Mouse (Mus musculus) CH12.LX (cell line): ENCODE data around the gene Rap1gap. TPM values are rescaled to one million over a fixed set of nuclear protein-coding genes. Genes with fewer than 3 reads are reported as not detected.

Source experiments
- DNase-seq: peaks from one replicate; pipeline ENCODE4 v3.0.0-alpha.2; 2013; ENCODE audit errors: extremely low read depth
- H3K27ac ChIP-seq: 2 replicates; pipeline ENCODE4 v1.5.1; 2012; ENCODE audit warnings: low read depth, mild to moderate bottlenecking, control low read depth, moderate library complexity; ENCODE audit not compliant: insufficient read depth
- H3K27me3 ChIP-seq: replicated peaks from 2 replicates; pipeline ENCODE3; 2012; ENCODE audit warnings: inconsistent platforms
- H3K36me3 ChIP-seq, 2 experiments: replicated peaks in 1 of 2; 2 replicates each; pipeline versions ENCODE3 to v1.6.1; 2012; ENCODE audit warnings: inconsistent platforms in 1 of 2, low read length in 1 of 2, mild to moderate bottlenecking in 1 of 2, mixed read lengths in 1 of 2, moderate library complexity in 1 of 2; ENCODE audit not compliant: control insufficient read depth in 1 of 2, insufficient read depth in 1 of 2
- H3K4me1 ChIP-seq, 2 experiments: 2 replicates each; pipeline ENCODE4 v1.6.1; 2012; ENCODE audit warnings: inconsistent platforms in 1 of 2, moderate library complexity in 1 of 2; ENCODE audit not compliant: insufficient read depth in 2 of 2, control insufficient read depth in 1 of 2
- H3K4me2 ChIP-seq: 2 replicates; pipeline ENCODE4 v1.6.1; 2012; ENCODE audit warnings: low read depth, mild to moderate bottlenecking, control low read depth; ENCODE audit not compliant: poor library complexity, insufficient read depth, severe bottlenecking
- H3K4me3 ChIP-seq, 3 experiments: fragments of 150-350 bp in 1 of 3; sonication (generic) in 1 of 3; replicated peaks in 1 of 3; 2 replicates each; pipeline versions ENCODE3 to v1.5.1; 2011 to 2012; ENCODE audit warnings: low read depth in 2 of 3, low read length in 2 of 3, mild to moderate bottlenecking in 2 of 3, moderate library complexity in 2 of 3, control low read depth in 1 of 3, improper control_type of control experiment in 1 of 3, inconsistent platforms in 1 of 3, mixed read lengths in 1 of 3; ENCODE audit not compliant: poor library complexity in 1 of 3
- H3K79me2 ChIP-seq: replicated peaks from 2 replicates; pipeline ENCODE4 v1.6.1; 2012; ENCODE audit warnings: mild to moderate bottlenecking, moderate library complexity; ENCODE audit not compliant: control insufficient read depth, poor library complexity, insufficient read depth, severe bottlenecking; ENCODE audit errors: extremely low read depth
- H3K9ac ChIP-seq: 2 replicates; pipeline ENCODE4 v1.6.1; 2012; ENCODE audit warnings: low read depth, mild to moderate bottlenecking, control low read depth, moderate library complexity; ENCODE audit not compliant: insufficient read depth
- H3K9me3 ChIP-seq: replicated peaks from 2 replicates; pipeline ENCODE3; 2012; ENCODE audit warnings: low read length, inconsistent platforms, mixed read lengths
- CHD2 ChIP-seq: IDR thresholded peaks from 2 replicates; pipeline ENCODE4 v1.6.1; 2011; ENCODE audit warnings: low read length, improper control_type of control experiment
- CTCF ChIP-seq, 2 experiments: IDR thresholded peaks in 1 of 2; conservative IDR thresholded peaks in 1 of 2; 2 replicates each; pipeline ENCODE4 v1.5.1; 2011 to 2012; ENCODE audit warnings: low read depth in 2 of 2, low read length in 2 of 2, improper control_type of control experiment in 1 of 2, inconsistent platforms in 1 of 2, mild to moderate bottlenecking in 1 of 2, moderate library complexity in 1 of 2
- E2F4 ChIP-seq: IDR thresholded peaks from 2 replicates; pipeline ENCODE4 v1.6.1; 2011; ENCODE audit warnings: low read depth, low read length, improper control_type of control experiment; ENCODE audit not compliant: insufficient replicate concordance
- JUND ChIP-seq: conservative IDR thresholded peaks from 2 replicates; pipeline ENCODE4 v1.6.1; 2011; ENCODE audit warnings: low read depth, low read length, improper control_type of control experiment
- MEF2A ChIP-seq: IDR thresholded peaks from 2 replicates; pipeline ENCODE4 v1.6.1; 2014; ENCODE audit warnings: low read depth, mild to moderate bottlenecking, inconsistent platforms, low read length, improper control_type of control experiment, borderline replicate concordance
- NRF1 ChIP-seq: IDR thresholded peaks from 2 replicates; pipeline ENCODE4 v1.6.1; 2014; ENCODE audit warnings: low read depth, mild to moderate bottlenecking, inconsistent platforms, low read length, improper control_type of control experiment, moderate library complexity
- PAX5 ChIP-seq: IDR thresholded peaks from 2 replicates; pipeline ENCODE4 v1.6.1; 2012; ENCODE audit warnings: low read length, inconsistent platforms, mixed read lengths
- RAD21 ChIP-seq: IDR thresholded peaks from 2 replicates; pipeline ENCODE4 v1.6.1; 2011; ENCODE audit warnings: low read depth, mild to moderate bottlenecking, low read length, improper control_type of control experiment, moderate library complexity
- SMC3 ChIP-seq: IDR thresholded peaks from 2 replicates; pipeline ENCODE4 v1.6.1; 2011; ENCODE audit warnings: low read depth, low read length, improper control_type of control experiment
- UBTF ChIP-seq: IDR thresholded peaks from 2 replicates; pipeline ENCODE4 v1.6.1; 2012; ENCODE audit warnings: low read depth, mild to moderate bottlenecking, inconsistent platforms, low read length, improper control_type of control experiment, moderate library complexity
- ZC3H11A ChIP-seq: IDR thresholded peaks from 2 replicates; pipeline ENCODE4 v1.6.1; 2012; ENCODE audit warnings: low read depth, mild to moderate bottlenecking, inconsistent platforms, low read length, improper control_type of control experiment
- dilution Hi-C: fragments of 300-500 bp; cut with MboI; formaldehyde crosslinking; loops from 2 replicates; pipeline ENCODE4 v1.14.3; 2020; ENCODE audit warnings: low sequenced_read_pairs; ENCODE audit not compliant: extremely low pct_unique_long_range_greater_than_20kb, extremely low pct_ligation_motif_present
- in situ Hi-C: fragments of 300-500 bp; cut with MboI; formaldehyde crosslinking; loops from 3 replicates; pipeline ENCODE4 v1.14.3; 2019; ENCODE audit warnings: low sequenced_read_pairs, low pct_ligation_motif_present, low pct_unique_long_range_greater_than_20kb, mixed read lengths
- polyA plus RNA-seq: library from polyadenylated mRNA; unstranded; fragments of >175 nt; gene quantifications from 2 replicates; pipeline ENCODE4 v1.2.1, GENCODE M21; 2012; ENCODE audit warnings: low read depth; ENCODE audit not compliant: insufficient read length
- total RNA-seq, 2 experiments: library from RNA; depleted of rRNA; stranded (reverse); fragments of 300-350 nt in 1 of 2; fragments of >200 nt in 1 of 2; gene quantifications; 2 replicates each; pipeline ENCODE4 v1.2.3; 2012 to 2014

Rap1gap gene
- total and polyA plus RNA-seq, 3 experiments, result 3.0 to 11.1 (median 5.8) TPM

DNA sequence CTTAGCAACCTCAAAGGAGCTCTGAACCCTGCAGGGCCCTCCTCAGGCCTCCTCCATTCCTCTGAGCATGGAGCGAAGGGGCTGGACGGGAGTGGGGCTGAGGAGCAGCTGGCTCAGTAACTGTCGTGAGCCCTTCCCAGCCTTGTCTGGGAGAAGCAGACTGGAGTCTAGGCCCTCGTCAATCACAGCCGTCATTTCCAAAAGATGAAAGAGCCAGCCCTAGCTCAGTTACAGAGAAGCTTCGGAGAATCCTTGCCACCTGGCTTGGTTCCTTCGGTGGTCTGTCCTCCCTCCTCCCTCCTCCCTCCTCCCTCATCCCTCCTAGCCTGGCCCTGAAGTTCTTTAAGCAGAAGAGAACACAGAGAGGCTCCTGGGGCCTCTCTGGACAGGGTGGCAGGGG lies 16.2 kb downstream of the Rap1gap start:
- peaks cover 89% of the 10 kb centered on the region for H3K27me3 ChIP-seq
- in situ Hi-C loops, result loop anchor here (5.0 kb wide), 1 partner anchor 37 kb away; no protein-coding TSS in a partner anchor
- H3K4me2 ChIP-seq, result no peak overlapping the region
- no peaks in the 10 kb centered on the region for H3K79me2 ChIP-seq
- no peak overlapping the region for H3K27ac ChIP-seq
- H3K4me1 ChIP-seq, result peaks cover 0 to 6% of the 10 kb centered on the region in 2 experiments; a peak in 2 of 4 replicates
- no peak for TF ChIP-seq MEF2A
- no peak for TF ChIP-seq CHD2
- no peak for TF ChIP-seq JUND
- no peak for TF ChIP-seq ZC3H11A
- no peak for TF ChIP-seq NRF1
- TF ChIP-seq UBTF, result no peak
- H3K36me3 ChIP-seq, result no peaks in the 10 kb centered on the region
- dilution Hi-C loops, result no loop called here
- H3K9me3 ChIP-seq, result no peaks in the 10 kb centered on the region
- DNase-seq, result no peak
- H3K9ac ChIP-seq, result no peak overlapping the region
- H3K4me3 ChIP-seq, result no peak overlapping the region

DNA sequence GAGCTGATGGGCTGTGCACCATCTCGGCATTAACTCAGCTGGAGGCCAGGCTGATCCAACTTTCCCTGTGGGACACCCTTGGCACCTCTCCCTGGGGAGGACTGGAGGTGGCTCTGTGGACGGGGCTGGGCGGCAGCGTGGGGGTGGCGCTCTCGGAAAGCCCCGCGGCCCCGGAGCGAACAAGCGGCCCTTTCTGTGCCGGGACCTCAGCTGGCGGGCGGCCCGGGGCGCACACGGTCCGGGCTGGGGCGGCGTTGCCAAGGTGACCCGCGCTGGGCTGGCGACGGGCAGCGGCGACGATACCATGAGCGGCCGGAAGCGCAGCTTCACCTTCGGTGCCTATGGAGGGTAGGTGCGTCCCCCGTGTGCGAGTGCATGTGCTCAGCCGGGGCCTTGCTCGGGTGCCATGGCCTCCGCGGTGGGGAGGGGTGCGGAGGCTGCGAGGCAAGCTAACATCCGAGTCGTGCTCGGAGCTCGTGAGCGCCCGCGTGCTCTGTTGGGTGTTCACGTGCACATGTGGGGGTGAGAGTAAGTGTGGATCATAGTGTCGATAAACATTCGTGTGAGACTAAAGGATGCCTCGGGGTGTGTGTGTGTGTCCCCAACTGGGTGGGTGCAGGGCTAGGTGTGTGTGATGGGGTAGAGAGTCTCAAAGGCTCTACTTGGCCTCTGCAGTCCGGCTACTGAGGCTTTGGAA lies 17.0 kb downstream of the Rap1gap start:
- H3K4me2 ChIP-seq, result no peak overlapping the region

DNA sequence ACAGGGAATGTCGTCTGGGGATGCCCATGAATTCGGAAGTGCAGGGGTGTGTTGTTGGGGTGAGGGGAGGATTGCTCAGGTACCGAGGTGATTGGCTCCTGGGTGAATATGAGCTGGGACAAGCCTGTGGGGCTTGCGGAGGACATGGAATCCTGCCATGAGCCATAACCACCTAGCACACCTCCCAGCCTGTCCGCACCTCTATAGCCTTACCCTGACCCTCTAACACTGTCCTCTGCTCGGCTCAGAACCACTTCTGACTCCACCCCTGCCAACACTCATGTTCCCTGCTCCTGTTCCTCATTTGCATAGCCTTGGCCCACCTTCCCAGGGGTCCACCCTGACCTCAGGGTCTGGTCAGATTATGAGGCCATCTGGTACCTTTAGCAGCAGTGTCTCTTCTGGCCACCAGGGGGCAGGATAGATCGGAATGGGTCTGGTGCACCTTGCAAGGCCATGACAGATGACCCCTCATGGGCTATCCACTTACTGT lies 18.5 kb downstream of the Rap1gap start:
- peak; percentile 22 for DNase-seq
- H3K36me3 ChIP-seq, result no peaks in the 10 kb centered on the region
- no peaks in the 10 kb centered on the region for H3K9me3 ChIP-seq
- no peak overlapping the region for H3K4me3 ChIP-seq
- in situ Hi-C loops, result loop anchor here (5.0 kb wide), 1 partner anchor 34 kb away; no protein-coding TSS in a partner anchor
- H3K27me3 ChIP-seq, result peaks cover 92% of the 10 kb centered on the region
- no peak overlapping the region for H3K9ac ChIP-seq
- H3K79me2 ChIP-seq, result no peaks in the 10 kb centered on the region
- dilution Hi-C loops, result no loop called here
- TF ChIP-seq SMC3 (peak; percentile 86), CTCF (conservative IDR thresholded peaks at IDR 0.05 in 1 of 2, IDR thresholded peaks at IDR 0.05 in 1 of 2; ENCODE audit: low read depth in 2 of 2, low read length in 2 of 2) (peak; percentile 84 to 88), RAD21 (peak; percentile 59), PAX5 (no peak)
- H3K4me1 ChIP-seq, result peaks cover 0 to 6% of the 10 kb centered on the region in 2 experiments; a peak in 2 of 4 replicates
- H3K27ac ChIP-seq, result no peak overlapping the region
- H3K4me2 ChIP-seq, result no peak overlapping the region

More for the DNA sequence above, 17.0 kb downstream of the Rap1gap start:
- Histone ChIP-seq H3K9ac (no peak overlapping the region), H3K9me3 (no peaks in the 10 kb centered on the region), H3K27ac (no peak overlapping the region), H3K79me2 (no peaks in the 10 kb centered on the region), H3K4me1 (peaks cover 0 to 6% of the 10 kb centered on the region in 2 experiments; a peak in 2 of 4 replicates), H3K36me3 (no peaks in the 10 kb centered on the region), H3K27me3 (peaks cover 93% of the 10 kb centered on the region), H3K4me3 (no peak overlapping the region)
- dilution Hi-C loops, result no loop called here
- TF ChIP-seq UBTF (0 out of 2 replicates have a peak, but pooled peaks have one; percentile 39), E2F4 (no peak)
- no peak for DNase-seq
- in situ Hi-C loops, result loop anchor here (5.0 kb wide), 1 partner anchor 36 kb away; no protein-coding TSS in a partner anchor
